Mouse (Mus musculus) heart, adult 2 months (tissue): ENCODE data around the gene Mtmr11.
"Not testable (repeated sequence)": the region's sequence is repeated elsewhere in the genome, so short reads cannot be mapped to it uniquely, and the experiment has no call there.

Source experiments
- EP300 ChIP-seq: fragments of 200-500 bp; IDR thresholded peaks from 2 replicates; pipeline ENCODE4 v1.6.1; 2011; ENCODE audit warnings: low read depth, low read length, control low read depth; ENCODE audit not compliant: insufficient read depth
- POLR2A ChIP-seq: fragments of 200-500 bp; IDR thresholded peaks from 2 replicates; pipeline ENCODE4 v1.6.1; 2011; ENCODE audit warnings: mild to moderate bottlenecking, low read depth, low read length, control low read depth; ENCODE audit not compliant: insufficient read depth

- not testable (repeated sequence) for TF ChIP-seq EP300, POLR2A
These were observed 36.9 kb downstream of the Mtmr11 start for GRCm38 (mm10) chr3:96198601-96199251.
